Mouse (Mus musculus) bone marrow, adult 2 months (tissue): ENCODE data around the gene Tfrc. TPM values are rescaled to one million over a fixed set of nuclear protein-coding genes. Genes with fewer than 3 reads are reported as not detected.

ENCODE experiments used
- H3K27ac ChIP-seq: fragments of 200-500 bp; 2 replicates; pipeline ENCODE4 v1.5.1; 2012; ENCODE audit warnings: low read depth, mild to moderate bottlenecking, control low read depth, inconsistent platforms, low read length; ENCODE audit not compliant: control insufficient read depth, poor library complexity, insufficient read depth
- H3K4me1 ChIP-seq: fragments of 200-500 bp; 2 replicates; pipeline ENCODE4 v1.6.1; 2011; ENCODE audit warnings: low read length; ENCODE audit not compliant: control insufficient read depth, insufficient read depth
- H3K4me3 ChIP-seq: fragments of 200-500 bp; replicated peaks from 2 replicates; pipeline ENCODE3; 2011; ENCODE audit warnings: mild to moderate bottlenecking, low read depth, low read length, control low read depth; ENCODE audit not compliant: control insufficient read depth
- CTCF ChIP-seq: fragments of 200-500 bp; IDR thresholded peaks from 2 replicates; pipeline ENCODE4 v1.5.1; 2011; ENCODE audit warnings: low read length, control low read depth; ENCODE audit not compliant: control insufficient read depth, insufficient read depth
- POLR2A ChIP-seq: fragments of 200-500 bp; IDR thresholded peaks from 2 replicates; pipeline ENCODE4 v1.6.1; 2011; ENCODE audit warnings: low read depth, mild to moderate bottlenecking, control low read depth, low read length, borderline replicate concordance; ENCODE audit not compliant: control insufficient read depth
- WGBS: fragments of 180-500 bp; shearing (Covaris S2); methylation state at CpG from one replicate; pipeline ENCODE4 v1.1.7; 2018; 5-methylcytosine and 5-hydroxymethylcytosine counted together
- polyA plus RNA-seq: library from polyadenylated mRNA; stranded (reverse); fragments of >200 nt; gene quantifications from 2 replicates; pipeline ENCODE4 v1.2.4, GENCODE M21; 2011; ENCODE audit warnings: low replicate concordance; ENCODE audit not compliant: missing spikeins, insufficient read depth, insufficient read length

Gene Tfrc
- polyA plus RNA-seq = 210 and 334 TPM in 2 replicates

DNA sequence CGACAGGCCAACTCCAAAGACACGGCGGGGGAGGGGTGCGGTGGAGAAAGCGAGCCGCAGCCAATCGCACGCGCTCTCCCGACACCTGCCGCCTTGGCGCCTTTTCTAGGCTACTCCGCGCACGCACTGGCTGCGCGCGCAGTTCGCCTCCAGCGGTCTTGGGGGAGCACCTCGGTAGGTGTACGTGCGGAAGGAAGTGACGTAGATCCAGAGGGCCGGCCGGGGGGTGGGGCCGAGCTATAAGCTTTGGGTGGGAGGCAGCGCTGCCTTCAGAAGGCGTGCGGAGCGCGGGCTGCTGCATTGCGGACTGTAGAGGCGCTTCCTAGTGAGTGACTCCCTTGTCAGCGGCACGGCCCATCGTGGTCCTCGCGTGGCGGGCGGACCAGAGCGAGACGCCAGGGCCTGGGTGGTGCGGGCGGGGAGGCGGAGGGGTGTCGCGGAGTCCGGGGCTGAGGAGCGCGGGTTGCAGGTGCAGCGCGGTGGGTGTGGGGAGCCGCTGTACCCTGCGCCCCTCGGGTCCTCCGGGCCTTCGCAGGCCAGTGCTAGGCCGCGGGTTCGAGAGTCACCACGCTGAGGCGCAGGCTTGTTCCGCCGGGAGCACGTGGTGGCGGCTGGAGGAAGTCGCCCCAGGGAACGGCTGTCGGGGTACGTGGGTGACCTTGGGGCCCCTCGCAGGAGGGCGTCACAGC, at the start of gene Tfrc:
Gene Tfrc, plus strand, starts transcription at position 209 of the 689 bp plus-strand sequence.
- peak within 1 kb of the TSS; percentile 76 for H3K27ac ChIP-seq
- under 1% methylated on average over 73 of the region's 73 CpGs for WGBS
- peak within 1 kb of the TSS; percentile 85 for H3K4me3 ChIP-seq
- TF ChIP-seq CTCF (no peak), POLR2A (peak; percentile 100)
- no peaks in the 10 kb centered on the region; the same call in 1 of the 2 replicates for H3K4me1 ChIP-seq

DNA sequence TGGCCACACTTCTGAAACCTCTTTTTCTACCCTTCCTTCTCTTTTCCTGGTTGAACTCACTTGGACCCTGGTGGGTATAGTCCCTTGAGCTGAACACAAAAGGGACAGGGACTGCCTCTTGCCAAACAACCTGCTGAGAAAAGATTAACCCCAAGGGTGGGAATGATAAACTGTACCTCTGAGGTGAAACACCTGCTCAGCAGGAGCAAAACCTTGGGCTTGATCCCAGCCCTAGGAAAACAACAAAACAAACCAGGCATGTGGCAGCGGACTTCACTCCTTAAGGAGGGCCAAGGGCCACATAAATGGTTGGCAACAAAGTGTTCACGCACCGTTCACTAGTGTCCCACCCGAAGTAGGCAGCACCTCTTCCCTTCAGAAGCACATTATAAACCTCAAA, 49.2 kb upstream of the Tfrc start:
- H3K4me1 ChIP-seq = peaks cover 1% of the 10 kb centered on the region
- 88% methylated on average over 4 of the region's 4 CpGs for WGBS
- TF ChIP-seq POLR2A (no peak), CTCF (no peak)
- no peak overlapping the region for H3K27ac ChIP-seq
- no peak overlapping the region for H3K4me3 ChIP-seq

GRCm38 (mm10) chr16:32563056-32563793, 45.5 kb upstream of the Tfrc start:
- Histone ChIP-seq H3K4me3 (no peak overlapping the region), H3K4me1 (no peaks in the 10 kb centered on the region; the same call in none of the 2 replicates), H3K27ac (no peak overlapping the region)
- TF ChIP-seq POLR2A (no peak), CTCF (no peak)
- WGBS = 66% methylated on average over 5 of the region's 5 CpGs

GRCm38 (mm10) chr16:32567282-32567681, 41.4 kb upstream of the Tfrc start:
- TF ChIP-seq CTCF = no peak
- no peak for TF ChIP-seq POLR2A
- Histone ChIP-seq H3K27ac (no peak overlapping the region), H3K4me3 (no peak overlapping the region), H3K4me1 (no peaks in the 10 kb centered on the region; the same call in none of the 2 replicates)
- 32% methylated on average over 4 of the region's 4 CpGs for WGBS

- no peak overlapping the region for H3K4me3 ChIP-seq
- H3K4me1 ChIP-seq = no peaks in the 10 kb centered on the region; the same call in 1 of the 2 replicates
- 75% methylated on average over 6 of the region's 6 CpGs for WGBS
- H3K27ac ChIP-seq = no peak overlapping the region; the same call in 1 of the 2 replicates
- TF ChIP-seq POLR2A (no peak), CTCF (no peak)
Measured at GRCm38 (mm10) chr16:32568401-32568800, 40.3 kb upstream of the Tfrc start.

GRCm38 (mm10) chr16:32570042-32570441, 38.7 kb upstream of the Tfrc start:
- no peak for TF ChIP-seq POLR2A
- no peak for TF ChIP-seq CTCF
- Histone ChIP-seq H3K27ac (no peak overlapping the region), H3K4me3 (no peak overlapping the region), H3K4me1 (no peaks in the 10 kb centered on the region)
- WGBS = 84% methylated on average over 3 of the region's 3 CpGs

DNA sequence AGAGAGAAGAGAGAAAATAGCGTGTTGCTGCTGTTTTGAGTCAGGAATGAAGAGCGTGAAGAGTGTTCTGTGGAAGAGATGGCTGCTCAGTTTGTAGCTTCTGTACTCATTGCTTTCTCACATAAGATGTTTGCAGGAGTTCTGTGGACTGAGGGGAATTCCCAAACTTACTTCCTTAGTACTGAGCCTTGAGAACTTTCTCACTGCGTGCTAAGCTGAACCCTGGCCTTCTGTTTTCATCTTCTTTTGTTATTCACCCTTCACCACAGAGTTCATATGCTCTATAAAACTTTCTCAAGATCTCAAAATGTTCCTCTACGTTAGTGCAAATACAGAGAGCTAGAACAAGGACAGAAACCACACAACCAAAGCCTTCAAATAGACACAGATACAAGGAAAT, 36.2 kb upstream of the Tfrc start:
- H3K4me3 ChIP-seq = no peak overlapping the region
- no peaks in the 10 kb centered on the region for H3K4me1 ChIP-seq
- TF ChIP-seq POLR2A (no peak), CTCF (no peak)
- H3K27ac ChIP-seq = no peak overlapping the region
- WGBS = 80% methylated on average over 4 of the region's 4 CpGs

DNA sequence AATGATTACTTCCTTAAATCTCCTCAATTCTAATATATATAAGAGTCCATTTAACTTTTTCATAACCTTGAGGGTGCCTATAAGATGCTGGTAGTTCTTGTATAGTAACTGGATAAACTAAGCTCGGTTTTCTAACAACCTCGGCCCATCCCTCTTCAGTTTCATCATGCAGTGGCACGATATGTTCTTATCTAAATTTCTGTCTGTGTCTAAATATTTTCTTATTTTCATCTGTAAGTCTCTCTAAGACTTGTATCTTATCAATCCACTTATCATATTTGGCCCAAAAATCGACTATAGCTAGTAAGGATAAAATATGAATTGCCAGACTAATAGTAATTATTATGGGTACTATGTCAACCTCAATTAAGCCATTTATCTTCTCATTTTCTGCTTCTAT, 22.2 kb upstream of the Tfrc start:
- no peak overlapping the region for H3K27ac ChIP-seq
- no peak overlapping the region for H3K4me3 ChIP-seq
- H3K4me1 ChIP-seq = no peaks in the 10 kb centered on the region
- TF ChIP-seq POLR2A = no peak
- TF ChIP-seq CTCF = no peak
- WGBS = 66% methylated on average over 4 of the region's 4 CpGs

DNA sequence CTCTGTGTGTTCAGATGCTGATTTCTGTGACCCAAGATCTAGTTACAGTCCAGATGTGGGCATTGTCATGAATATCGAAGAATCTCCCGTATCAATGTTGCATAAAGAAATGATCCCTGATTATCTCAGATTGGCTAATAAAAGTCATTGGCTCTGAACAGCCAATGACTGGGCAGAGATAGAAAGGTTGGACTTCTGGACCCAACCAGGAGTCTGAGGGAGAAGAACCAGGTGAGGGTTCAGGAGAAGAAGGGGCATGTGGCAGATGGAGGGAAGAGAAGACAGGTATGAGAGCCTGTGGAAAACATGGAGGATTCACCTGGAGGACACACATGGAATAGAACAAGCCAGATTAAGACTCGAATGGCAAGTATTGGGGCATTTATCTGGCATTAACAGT, 20.2 kb upstream of the Tfrc start:
- Histone ChIP-seq H3K27ac (no peak overlapping the region), H3K4me3 (no peak overlapping the region), H3K4me1 (no peaks in the 10 kb centered on the region)
- no peak for TF ChIP-seq POLR2A
- no peak for TF ChIP-seq CTCF
- WGBS = 81% methylated on average over 3 of the region's 3 CpGs
